Mouse (Mus musculus) gastrocnemius, postnatal 14 days (tissue): Measurements from ENCODE around the gene Tmem179. TPM values are rescaled to one million over a fixed set of nuclear protein-coding genes. Genes with fewer than 3 reads are reported as not detected.

ENCODE experiments used
- DNase-seq: peaks from one replicate; pipeline ENCODE4 v3.0.0; 2021; ENCODE audit warnings: mixed read lengths
- intact Hi-C: fragments of 180-260 bp; cut with DNase I; formaldehyde crosslinking; loops from one replicate; pipeline ENCODE4 v1.15.1; 2025; ENCODE audit warnings: low total_unique reads
- long read RNA-seq, 2 experiments: library from polyadenylated mRNA; stranded (forward); transcript quantifications; one replicate each; pipeline ENCODE4 v2.0.0; 2021
- total RNA-seq, 2 experiments: library from RNA; stranded (reverse); gene quantifications; 2 replicates each; pipeline ENCODE4 v1.2.3; 2021

The Tmem179 gene
- total RNA-seq, result not detected
- long read RNA-seq, experiment 1, result 0 reads
- long read RNA-seq, experiment 2, result 0 reads

DNA sequence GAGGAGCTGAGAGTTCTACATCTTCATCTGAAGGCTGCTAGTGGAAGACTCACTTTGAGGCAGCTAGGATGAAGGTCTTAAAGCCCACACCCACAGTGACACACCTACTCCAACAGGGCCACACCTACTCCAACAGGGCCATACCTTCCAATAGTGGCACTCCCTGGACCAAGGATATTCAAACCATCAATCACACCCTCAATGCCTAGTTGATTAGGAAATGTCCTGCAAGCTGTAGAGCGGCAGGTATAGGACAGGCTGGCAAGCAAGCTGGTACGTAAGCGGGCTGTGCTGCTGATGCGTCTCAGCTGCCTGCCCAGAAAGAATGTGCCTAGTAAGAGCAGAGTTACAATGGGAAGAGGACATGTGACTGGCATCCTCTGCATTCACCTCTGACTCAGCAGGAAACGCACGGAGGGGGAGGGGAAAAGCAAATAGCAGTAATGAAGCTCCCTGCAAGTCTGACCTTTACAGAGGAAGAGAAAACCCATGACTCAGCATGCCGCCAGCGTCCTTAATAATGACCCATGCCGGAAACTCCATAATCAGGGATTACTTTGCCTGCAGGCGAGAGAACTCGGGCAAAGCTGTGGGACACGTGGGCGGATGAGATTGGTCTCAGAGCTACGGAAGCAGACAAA, at the start of gene Tmem179:
TSS of gene Tmem179 (minus strand) at position 51 of the 641 bp plus-strand sequence.
- DNase-seq, result peak; percentile 34
- intact Hi-C loops, result no loop called here

DNA sequence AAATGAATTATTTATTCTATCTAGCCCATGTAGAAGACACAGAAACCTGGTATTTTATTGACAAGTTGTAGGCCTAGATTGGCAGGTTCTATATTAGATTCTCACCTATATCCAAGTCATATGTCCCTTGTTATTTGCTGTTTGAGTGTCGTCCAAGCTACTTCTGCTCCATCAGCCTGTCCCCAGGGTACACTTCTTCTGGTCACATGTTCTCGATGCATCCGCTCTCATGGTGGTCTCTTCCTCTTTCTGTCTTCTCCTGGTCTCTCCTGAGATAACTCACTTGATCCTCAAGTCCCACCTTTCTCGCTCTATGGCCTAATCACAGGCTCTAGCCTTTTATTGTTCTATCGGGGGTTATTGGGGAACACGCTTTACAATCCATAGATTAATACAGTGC, 46.5 kb upstream of the Tmem179 start:
- DNase-seq, result no peak
- intact Hi-C loops, result no loop called here

DNA sequence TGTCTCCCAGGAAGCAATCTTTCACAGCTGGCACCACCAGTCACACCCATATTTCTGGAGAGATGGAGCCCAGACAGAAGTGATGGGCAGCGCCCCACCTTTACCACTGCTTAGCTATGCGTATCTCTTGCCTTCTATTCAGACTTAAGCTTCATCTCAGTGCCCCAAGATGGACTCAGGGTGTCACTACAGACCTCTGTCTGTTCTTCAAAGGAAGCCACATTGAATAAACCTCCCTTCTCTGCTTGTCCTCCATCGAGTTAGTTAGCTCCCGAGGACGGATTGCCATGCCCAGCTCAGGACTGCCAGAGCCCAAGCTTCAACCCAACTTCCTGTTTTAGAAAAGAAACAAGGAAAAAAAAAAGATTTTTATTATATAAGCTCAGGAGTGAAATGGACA, 45.9 kb upstream of the Tmem179 start:
- intact Hi-C loops, result no loop called here
- DNase-seq, result no peak

DNA sequence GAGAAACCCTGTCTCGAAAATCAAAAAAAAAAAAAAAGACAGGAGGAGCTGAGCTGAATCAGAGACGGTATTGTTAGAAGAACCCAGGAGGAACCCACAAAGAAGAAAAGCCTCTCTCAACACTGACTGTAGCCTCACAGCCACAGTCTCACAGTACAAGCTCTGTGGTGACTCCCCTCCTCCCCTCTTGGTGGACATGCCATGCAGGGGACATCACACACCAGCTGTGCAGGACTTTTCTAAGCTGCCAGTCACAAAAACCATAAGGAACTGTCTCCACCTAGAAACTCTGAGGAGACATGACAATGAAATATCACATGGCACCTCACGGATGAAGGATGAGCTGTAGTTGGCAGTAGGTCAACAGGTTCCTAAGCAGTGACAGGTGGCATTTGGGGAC, 44.6 kb upstream of the Tmem179 start:
- intact Hi-C loops, result no loop called here
- no peak for DNase-seq

DNA sequence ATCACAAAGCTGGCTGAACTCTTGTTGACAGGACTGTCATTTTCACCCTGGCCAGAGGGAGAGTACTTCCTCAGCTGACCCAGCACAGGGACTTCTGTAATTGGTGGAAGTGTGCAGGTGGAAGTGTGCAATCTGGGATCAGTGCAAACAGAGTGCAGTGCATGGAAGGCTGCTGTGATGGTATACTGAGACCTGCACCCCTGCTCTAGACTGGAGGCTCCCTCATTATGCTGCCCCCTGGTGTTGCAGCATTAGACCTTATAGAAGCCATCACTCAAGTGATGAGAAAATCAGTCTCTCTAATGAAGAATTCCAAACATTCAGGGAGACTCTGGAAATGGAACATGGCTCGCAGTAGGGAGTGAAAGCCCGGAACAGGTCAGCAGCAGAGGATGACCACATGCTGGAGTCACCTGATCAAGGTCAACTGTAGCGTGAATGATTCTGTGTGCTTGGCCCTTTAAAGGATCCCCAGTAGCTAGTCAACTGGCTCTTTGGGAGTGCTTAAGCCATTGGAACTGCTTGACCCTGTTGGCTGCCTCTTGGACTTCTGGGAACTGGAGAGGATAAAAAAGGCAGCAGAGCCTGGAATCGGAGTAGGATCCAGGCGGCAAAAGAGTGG, 43.7 kb upstream of the Tmem179 start:
- DNase-seq, result no peak
- intact Hi-C loops, result no loop called here

DNA sequence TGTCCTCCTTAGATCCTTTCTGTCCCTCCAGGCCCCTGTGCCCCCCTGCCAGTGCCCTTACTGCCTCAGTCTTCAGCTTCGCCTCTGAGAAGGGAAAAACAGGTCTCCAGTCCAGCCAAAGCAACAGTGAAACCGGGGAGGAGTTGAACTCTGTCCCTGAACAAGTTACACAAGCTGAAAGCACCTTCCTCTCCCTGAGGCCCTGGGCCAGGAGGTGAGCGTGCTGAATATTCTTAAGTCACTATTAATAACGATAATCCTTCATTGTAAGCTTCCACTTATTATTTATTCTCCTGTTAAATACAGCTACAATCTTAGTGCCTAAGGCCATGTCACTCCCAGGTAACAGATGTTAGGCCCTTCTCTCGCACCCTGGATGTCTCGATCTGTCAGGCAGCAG, 43.1 kb upstream of the Tmem179 start:
- DNase-seq, result no peak
- intact Hi-C loops, result no loop called here

DNA sequence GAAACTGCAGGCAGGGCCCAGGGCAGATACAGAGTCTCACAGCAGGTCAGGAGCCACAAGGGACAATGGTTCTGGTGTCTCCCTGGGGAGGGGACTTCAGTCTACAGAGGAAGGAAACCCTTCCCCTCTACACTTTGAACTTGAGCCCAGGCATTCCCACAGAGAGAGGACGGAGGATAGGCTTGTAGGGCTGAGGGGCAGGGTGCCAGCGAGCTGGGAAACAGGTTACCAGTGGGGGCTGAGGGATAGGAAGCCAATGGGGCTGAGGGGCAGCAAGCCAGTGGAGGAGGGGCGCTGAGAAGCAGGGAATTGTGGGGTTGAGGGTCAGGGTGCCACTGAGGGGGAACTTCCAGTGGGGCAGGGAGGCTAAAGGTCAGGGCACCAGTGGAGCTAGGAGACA, 42.7 kb upstream of the Tmem179 start:
- no peak for DNase-seq
- intact Hi-C loops, result no loop called here

DNA sequence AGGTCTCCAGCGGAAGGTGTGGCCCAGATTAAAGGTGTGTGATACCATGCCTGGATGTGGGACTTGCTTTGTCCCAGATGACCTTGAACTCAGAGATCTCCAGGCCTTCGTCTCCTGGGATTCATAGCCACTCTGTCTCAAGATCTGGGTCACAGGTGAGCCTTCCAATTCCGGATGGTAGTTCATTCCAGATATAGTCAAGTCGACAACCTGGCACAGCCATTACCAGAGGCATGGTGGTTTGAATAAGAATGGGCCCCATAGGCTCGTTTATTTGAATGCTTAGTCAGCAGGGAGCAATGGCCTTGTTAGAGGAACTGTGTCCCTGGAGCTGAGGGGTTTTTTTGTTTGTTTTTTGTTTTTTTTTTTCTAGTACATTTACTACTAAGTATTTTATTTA, 40.7 kb upstream of the Tmem179 start:
- DNase-seq, result no peak
- intact Hi-C loops, result no loop called here

DNA sequence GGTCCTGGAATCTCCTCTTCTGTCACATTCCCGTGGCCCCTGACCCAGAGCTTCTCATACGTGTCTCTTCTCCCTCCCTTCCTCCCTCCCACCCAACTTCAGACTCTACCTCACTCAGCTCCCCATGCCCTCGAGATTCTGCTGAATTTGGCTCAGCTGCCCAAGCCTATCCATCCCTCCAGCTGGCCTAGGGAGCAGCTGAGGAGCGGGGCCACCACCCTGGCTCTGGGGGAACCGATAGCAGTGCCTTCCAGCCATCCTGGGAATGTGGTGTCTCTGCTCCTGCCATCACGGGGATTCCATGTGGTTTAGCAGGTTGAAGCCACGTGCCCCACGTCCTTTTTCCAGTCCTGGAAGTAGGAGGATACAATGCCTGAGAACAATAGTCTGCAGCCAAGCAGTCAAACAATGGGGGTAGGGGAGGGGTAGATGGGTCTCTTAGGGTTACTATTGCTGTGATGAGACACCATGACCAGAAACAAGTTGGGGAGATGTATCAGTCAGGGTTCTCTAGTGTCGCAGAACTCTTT, 40.0 kb upstream of the Tmem179 start:
- intact Hi-C loops, result no loop called here
- DNase-seq, result no peak

DNA sequence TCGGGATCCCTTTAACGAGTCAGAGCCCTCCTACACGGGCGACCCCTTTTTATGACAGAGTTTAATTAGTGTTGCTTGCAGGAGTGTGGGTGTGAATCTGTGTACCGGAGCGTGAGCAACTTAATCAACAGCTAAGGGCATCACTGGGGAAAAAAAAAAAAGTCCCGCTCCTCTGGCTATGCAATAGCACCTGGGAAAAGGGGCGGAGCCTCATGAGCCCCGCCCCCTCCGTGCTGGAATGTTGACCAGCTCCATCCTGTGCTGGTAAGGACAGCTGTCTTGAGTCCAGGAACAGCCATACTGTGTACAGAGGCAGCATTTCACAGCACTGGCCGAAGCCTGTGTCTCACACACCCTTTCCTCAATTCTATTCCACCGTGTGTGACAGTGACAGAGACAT, 38.4 kb upstream of the Tmem179 start:
- no peak for DNase-seq

DNA sequence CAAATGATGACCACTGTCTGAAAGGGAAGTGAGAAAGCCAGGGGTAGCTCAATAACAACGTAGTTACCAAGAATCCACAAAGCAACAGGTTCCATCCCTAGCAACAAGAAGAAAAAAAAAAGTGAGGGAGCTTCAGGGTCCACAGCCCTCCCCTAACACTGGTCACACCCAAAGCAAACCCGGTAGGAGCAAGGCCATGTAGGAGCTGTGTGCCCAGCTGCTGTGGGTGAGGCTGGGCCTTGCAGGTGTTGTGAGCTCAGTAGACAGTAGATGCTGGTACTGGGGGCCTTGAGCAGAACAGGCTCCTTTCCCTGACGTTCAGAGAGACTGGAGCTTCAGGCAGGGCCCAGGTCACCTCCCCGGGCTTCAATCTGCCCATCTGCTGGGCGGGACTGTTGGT, 36.0 kb upstream of the Tmem179 start:
- intact Hi-C loops, result loop anchor here (2.0 kb wide), 1 partner anchor 50 kb away; no protein-coding TSS in a partner anchor

More for the DNA sequence above, 38.4 kb upstream of the Tmem179 start:
- intact Hi-C loops, result no loop called here

DNA sequence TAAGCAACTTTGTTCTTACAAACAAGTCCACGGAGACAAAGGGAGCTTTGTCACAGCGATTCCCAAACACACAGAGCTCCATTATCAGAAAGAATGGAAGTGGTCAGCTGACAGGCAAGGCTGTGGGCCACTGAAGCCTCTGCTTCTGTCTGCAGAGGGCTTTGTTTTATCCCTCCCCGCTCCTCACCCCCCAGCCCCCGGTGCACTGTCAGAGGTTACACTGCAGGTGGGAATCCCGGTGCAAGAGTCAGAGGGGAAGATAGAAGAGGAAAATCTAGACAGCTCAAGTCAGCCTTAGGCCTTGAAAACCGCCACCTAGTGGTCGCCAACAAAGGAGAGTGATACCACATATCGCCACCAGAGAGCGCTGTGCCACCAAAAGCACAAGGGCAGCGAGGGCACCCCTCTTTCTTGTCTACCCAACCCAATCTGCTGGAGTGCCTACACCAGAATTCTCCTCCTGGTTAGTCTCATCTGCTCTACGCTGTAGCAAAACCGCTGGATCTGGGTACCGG, 35.4 kb upstream of the Tmem179 start:
- intact Hi-C loops, result loop anchor here (2.0 kb wide), 1 partner anchor 51 kb away; no protein-coding TSS in a partner anchor
- peak; percentile 74 for DNase-seq

More for the DNA sequence above, 36.0 kb upstream of the Tmem179 start:
- no peak for DNase-seq

DNA sequence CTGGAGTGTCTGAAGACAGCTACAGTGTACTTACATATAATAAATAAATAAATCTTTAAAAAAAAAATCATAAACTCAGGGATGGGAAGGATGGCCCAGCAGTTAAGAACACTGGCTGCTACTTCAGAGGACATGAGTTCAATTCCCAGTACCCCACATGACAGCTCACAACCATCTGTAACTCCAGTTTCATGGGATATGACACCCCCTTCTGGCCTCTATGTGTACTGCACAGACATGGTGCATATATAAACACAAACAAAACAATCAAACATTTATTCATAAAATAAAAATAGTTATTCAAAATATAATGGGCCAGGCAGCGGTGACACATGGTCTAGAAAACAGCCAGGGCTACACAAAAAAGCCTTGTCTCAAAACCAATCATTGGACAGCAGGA, 32.7 kb upstream of the Tmem179 start:
- no peak for DNase-seq
- intact Hi-C loops, result no loop called here

DNA sequence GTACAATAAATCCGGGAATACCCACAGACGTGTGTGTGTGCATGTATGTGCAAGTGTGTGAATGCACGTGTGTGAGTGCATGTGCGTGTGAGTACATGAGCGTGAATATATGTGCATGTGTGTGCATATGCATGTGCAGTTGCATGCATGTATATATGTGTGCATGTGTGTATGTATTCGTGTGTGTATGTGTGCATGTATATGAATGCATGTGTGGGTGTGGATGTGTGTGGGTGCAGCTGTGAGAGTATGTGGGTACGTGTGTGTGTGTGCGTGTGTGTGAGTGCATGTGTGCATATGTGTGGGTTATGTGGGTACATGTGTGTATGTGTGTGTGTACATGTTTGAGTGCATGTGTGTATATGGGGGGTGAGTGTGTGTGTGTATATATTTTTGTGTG, 29.6 kb upstream of the Tmem179 start:
- intact Hi-C loops, result no loop called here
- no peak for DNase-seq

DNA sequence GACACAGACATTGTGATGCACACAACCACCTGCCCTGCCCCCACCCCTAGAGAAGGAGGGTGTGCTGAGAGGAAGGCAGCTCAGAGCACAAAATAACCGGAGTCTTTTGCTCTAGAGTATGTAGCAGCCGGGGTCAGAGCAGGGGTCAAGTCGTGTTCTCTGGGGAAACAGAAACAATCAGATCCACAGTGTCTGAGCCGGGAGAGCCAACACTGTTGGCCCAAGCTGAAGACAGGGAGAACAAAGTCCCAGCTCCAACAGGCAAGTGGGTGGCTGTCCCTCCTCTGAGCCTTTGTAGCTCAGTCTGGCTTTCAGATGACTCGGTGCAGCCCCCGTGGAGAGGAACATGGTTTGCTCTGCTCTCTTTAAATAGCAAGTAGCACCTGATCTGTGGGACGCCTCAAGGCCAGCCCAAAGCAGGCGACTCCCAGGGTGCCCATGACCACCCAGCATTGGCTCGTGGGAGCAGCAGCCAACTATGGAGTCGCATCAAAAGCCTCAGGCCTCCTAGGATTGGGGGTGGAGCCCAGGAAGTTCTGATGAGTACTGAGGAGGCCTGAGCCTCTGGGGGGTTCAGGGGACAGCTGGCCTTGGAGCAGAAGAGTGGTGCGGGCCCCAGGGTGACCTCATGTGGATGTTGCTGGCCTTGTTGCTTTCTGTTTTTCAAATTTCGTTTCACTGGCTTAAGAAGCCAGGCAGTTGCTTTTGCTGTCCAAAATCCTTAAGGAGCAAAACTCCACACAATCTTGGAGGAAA, 28.6 kb upstream of the Tmem179 start:
- DNase-seq, result peak; percentile 60
- intact Hi-C loops, result loop anchor here (2.0 to 5.0 kb wide), 2 partner anchors 43 to 400 kb away; no protein-coding TSS in a partner anchor

DNA sequence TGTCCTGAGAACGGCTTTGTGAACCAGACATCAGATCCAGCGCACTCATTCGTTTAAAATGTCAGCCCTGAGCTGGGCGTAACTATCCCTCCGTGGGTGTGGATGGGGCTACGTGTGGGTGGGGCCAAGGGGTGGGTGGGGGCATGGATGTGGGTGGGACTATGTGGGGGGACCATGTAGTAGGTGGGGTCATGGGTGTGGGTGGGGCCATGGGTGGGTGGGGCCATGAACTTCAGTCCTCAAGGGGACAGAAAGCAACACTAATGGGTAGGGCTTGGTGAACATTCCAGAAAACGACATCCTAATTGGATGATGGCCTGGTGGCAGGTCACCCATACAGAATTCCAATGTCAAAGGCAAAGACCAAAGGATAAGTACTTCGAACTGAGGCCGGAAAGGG, 27.4 kb upstream of the Tmem179 start:
- DNase-seq, result no peak
- intact Hi-C loops, result loop anchor here (2.0 to 5.0 kb wide), 2 partner anchors 42 to 399 kb away; no protein-coding TSS in a partner anchor

DNA sequence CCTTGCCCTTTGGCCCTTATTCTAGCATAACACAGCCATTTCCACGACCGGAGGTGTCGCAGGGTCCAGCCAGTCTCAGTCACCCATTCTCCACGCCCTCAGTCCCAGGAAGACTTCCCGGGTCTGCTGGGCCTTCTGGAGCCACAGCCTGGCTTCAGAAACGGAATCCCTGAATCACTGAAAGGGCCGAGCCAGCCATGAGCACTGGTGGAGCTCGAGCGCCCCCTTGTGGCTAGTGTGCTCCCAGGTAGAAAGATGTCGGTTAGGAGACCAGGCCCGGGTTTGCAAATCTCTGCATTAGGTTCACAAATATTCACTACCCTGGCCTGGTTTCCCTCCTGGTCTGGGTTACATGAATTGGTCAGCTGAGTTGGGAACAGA, 26.4 kb upstream of the Tmem179 start:
- intact Hi-C loops, result loop anchor here (5.0 kb wide), 1 partner anchor 41 kb away; no protein-coding TSS in a partner anchor

DNA sequence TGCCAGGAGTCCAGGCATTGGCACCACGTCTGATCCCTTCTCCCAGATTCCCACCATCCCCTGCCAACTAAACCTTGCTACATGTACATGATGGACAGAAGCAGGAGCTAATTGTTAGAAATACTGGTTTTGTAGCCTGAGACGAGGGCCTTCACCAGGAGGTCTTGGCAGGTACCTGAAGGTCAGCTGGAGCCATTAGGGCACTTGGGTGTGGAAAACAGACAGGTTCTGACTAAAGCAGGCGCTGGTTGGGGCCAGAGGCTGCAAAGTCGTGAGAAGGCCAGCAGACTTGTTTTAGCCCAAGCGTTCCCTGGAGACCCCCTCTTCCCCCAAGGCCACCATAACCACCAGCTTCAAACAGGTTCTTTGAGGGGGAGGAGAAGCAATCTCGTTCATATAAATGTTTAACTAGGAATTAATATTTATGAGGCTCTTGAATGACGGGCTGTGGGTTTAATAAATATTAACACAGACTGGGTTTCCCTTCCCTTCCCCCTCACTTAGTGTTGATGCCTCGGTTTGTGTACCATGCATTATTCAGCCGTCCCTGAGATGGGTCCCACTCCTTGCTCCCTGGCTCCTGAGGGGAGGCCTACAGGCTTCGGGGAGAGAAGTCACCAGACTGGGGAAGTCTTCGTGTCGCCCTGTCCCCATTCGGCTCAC, 25.8 kb upstream of the Tmem179 start:
- intact Hi-C loops, result loop anchor here (5.0 kb wide), 1 partner anchor 40 kb away; no protein-coding TSS in a partner anchor
- DNase-seq, result no peak

More for the DNA sequence above, 26.4 kb upstream of the Tmem179 start:
- peak; percentile 86 for DNase-seq

DNA sequence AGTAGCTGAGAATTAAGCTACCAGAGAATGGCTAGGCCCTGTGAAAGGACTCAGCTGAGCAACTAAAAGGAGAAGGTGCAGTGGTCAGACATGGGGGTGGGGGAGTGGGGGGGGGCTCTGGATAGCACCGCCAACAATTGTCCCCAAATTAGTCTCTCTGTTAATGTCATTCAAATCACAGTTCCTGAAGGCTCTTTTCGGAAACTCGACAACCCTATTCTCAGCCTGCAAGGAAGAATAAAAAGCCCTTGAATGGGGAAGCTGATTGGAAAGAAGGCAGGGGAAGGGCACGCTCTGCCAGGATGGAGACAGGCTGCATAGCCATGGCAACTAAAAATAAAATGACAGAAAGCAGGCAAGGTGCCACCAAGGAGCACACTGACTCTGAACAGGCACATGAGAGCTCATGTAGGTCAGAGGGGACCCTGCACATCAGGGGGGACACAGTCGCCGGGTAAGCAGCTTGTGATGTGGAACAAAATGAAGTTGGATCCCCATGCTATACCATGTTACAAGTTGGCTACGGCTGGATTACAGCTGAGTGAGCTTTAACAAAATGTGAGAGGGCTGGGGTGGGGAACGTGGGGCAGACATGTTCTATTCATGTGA, 25.0 kb upstream of the Tmem179 start:
- DNase-seq, result no peak
- intact Hi-C loops, result loop anchor here (5.0 kb wide), 1 partner anchor 39 kb away; no protein-coding TSS in a partner anchor
